1 mouse cellular context compared by ENCODE assay signal in the genomic region with DNA sequence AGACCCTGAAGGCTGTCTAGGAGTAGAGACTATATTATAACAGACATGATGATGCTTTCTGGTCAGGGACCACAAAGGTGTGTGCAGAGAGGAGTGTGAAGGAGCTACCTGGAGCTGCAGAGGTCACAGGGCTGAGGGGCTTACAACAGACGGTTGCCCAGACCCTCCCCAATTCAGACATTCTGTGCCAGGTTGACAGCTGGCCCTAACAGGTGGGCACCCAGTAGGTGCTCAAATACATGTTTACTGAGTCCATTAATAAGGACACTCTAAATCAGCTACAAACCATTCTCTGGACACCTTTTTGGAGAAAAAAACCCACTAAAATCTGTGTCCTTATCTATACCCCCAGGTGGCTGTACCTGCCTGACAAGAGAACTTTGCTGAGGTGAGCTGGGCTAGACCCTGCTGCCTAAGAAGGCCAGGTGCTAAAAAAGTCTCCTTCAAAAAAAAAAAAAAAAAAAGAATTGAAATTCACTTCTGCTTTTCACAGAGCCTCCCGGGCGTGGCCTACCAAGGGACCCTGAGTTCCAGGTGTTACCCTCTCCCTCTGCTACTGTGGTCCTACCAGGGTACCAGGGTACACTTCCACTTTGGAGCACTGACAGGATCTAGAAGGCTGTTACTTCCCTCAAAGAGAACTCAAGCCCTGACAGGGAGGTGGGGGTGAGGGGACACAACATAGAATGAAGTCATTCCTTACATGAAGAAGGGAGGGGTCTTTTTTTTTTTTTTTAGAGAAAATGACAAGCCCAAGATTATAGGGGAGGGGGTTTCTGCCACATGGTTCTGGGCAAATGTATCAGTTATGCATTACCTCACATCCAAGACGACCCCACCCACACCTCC.
TF ChIP-seq lines count a peak whose summit lies in the region.

No protein-coding gene starts in this region.

TF ChIP-seq in CH12.LX, 34 proteins besides CTCF, POLR2A, EP300 and RAD21 (continued from another document):
- TF ChIP-seq ETS1 (conservative IDR thresholded peaks at IDR 0.05; ENCODE audit: low read depth, low read length), result no peak
- TF ChIP-seq HCFC1 (IDR thresholded peaks at IDR 0.05; ENCODE audit: low read depth, low read length), result no peak
- no peak for TF ChIP-seq PAX5 (IDR thresholded peaks at IDR 0.05; ENCODE audit: low read length)
- no peak for TF ChIP-seq KAT2A (IDR thresholded peaks at IDR 0.05; ENCODE audit: insufficient replicate concordance, low read length)
- TF ChIP-seq ELF1 (IDR thresholded peaks at IDR 0.05; ENCODE audit: low read depth, low read length), result no peak
- TF ChIP-seq POLR2AphosphoS2 (IDR thresholded peaks at IDR 0.05; ENCODE audit: low read depth, low read length), result no peak
- TF ChIP-seq MYC (IDR thresholded peaks at IDR 0.05; ENCODE audit: low read depth, low read length), result no peak
- TF ChIP-seq IRF4 (IDR thresholded peaks at IDR 0.05; ENCODE audit: low read depth, low read length), result peak; percentile 42; the same call in 1 of the 2 replicates
- no peak for TF ChIP-seq E2F4 (IDR thresholded peaks at IDR 0.05; ENCODE audit: insufficient replicate concordance, low read depth, low read length)
TF ChIP-seq in CH12.LX: peak in this region for 3.
